Mouse (Mus musculus) neural tube, embryonic 10.5 days (tissue): Measurements from ENCODE around the gene Cnfn.
A peak's percentile ranks its signal among the peaks of the same experiment; 100 is the strongest.
"Not testable (repeated sequence)": the region's sequence is repeated elsewhere in the genome, so short reads cannot be mapped to it uniquely, and the experiment has no call there.

ENCODE experiments used
- DNase-seq: peaks from one replicate; pipeline ENCODE4 v3.0.0-alpha.2; 2017; ENCODE audit warnings: low spot score; ENCODE audit errors: extremely low spot score

Cnfn gene

GRCm38 (mm10) chr7:25369058-25369749, at the start of gene Cnfn:
Cnfn (minus strand) TSS chr7:25369724.
- no peak for DNase-seq

DNA sequence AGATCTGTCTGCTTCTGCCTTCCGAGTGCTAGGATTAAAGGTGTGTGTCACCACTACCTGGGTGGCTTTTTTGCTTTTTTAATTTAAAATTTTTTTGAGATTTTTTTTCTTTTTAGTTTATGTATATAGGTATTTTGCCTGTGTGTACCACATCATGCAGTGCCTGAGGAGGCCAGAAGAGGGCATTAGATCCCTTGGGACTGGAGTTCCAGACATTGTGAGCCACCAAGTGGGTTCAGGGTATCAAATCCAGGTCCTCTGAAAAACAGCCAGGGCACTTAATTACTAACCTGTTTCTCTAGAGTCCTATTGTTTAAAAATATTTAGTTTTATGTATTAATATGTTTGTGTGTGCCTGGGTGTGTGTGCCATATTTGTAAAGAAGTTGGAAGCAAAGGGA, 48.1 kb upstream of the Cnfn start:
- peak; percentile 40 for DNase-seq

GRCm38 (mm10) chr7:25412833-25413441, 43.4 kb upstream of the Cnfn start, which contains the start of gene Cxcl17:
Cxcl17 (minus strand) TSS chr7:25412886.
- no peak for DNase-seq

DNA sequence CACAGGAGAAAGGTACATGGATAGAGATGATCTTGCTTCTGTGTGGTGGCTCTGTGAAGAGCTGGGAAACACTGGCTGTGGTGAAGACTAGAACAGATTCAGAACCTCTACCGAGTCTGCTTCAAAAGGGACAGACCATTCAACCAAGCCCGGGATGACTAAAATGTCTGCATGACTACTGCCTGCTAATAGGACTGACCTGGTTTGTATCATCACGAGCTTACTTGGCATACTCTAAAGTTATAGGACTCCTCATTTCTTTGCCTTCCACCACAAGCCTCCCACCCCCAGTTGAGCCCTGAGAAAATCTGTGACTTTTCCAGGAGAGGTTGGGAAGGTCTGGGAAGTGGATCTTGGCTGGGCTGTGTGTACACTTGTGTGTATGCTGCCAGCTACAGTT, 42.3 kb upstream of the Cnfn start:
- no peak for DNase-seq

GRCm38 (mm10) chr7:25410969-25411615, 41.6 kb upstream of the Cnfn start:
- DNase-seq, result no peak

- DNase-seq, result no peak
These were observed 39.7 kb upstream of the Cnfn start for GRCm38 (mm10) chr7:25409114-25409760.

- no peak for DNase-seq
These were observed 36.9 kb upstream of the Cnfn start for GRCm38 (mm10) chr7:25406468-25406867.

DNA sequence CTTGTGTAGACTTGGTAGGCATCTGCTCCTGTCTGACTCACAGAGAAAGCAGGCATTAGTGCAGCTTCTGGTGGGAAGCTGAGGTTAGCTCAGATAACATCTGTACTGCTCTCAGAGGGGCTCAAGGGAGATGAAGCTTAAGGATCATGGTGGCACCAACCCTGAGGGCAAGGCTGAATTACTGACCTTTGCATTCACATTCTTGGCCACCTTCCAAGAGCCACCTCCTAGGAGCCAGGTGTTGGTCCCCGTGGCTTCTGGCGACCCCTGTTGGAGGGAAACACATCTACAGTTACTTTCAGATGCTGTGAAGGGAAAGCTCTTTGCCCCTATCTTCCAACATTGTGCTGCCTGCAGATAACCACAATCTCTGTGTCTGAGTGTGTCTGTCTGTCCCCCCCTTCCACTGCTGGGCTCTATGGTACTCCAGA, 33.2 kb upstream of the Cnfn start:
- peak; percentile 42 for DNase-seq

DNA sequence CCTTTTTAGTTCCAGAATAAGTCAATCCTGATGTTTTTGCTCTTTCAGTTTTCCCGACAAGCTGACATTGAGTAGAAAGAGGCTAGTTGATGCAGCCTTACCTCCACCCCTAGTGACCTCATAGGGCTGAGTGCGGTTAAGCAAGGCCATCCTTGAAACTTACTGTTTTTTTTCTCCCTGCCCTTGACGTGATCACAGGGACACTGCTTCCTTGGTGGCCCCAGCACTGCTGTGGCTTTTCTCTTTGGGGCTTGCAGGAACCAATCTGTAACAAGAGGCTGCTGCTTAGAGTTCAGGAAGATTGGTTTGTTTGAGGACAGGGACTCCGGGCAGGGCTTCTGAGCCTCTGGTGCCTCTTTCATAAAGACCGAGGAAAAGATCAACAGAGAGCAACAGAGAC, 32.5 kb upstream of the Cnfn start:
- no peak for DNase-seq

- no peak for DNase-seq
These were observed 32.0 kb upstream of the Cnfn start for GRCm38 (mm10) chr7:25401551-25401950.

DNA sequence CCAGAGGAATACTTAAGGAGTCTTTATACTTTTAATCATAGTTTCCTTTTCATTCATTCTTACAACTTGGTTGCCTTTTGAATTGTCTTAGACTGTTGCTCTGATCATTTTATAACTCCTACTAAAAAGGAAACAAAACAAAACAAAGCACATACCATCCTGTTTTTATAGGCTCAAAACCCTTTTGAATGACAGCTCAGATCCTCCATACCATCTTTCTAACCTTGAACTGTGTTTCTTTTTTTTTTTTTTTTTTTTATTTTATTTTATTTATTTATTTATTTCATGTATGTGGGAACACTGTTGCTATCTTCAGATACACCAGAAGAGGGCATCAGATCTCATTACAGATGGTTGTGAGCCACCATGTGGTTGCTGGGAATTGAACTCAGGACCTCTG, 29.5 kb upstream of the Cnfn start:
- not testable (repeated sequence) for DNase-seq

DNA sequence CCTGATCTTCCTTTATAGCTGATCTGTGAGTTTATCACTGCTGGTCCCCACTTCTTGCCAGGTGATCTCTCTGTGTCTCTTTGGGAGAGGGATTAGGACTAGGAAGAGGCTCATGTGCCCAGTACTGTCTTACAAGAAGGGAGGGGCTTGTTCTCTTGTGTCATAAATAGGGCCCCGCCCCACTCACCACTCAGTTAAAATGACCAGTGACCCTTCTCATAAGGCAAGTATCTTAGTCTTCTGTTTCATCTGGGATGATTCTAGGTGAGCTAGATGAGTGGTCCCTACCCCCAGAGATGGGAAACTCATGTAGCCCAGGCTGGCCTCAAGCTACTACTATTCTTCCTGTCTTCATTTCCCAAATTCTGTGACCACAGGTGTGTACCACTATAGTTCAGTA, 29.1 kb upstream of the Cnfn start, which contains the start of gene Lipe:
TSS of gene Lipe (minus strand) at position 101 of the 400 bp plus-strand sequence.
- no peak for DNase-seq

DNA sequence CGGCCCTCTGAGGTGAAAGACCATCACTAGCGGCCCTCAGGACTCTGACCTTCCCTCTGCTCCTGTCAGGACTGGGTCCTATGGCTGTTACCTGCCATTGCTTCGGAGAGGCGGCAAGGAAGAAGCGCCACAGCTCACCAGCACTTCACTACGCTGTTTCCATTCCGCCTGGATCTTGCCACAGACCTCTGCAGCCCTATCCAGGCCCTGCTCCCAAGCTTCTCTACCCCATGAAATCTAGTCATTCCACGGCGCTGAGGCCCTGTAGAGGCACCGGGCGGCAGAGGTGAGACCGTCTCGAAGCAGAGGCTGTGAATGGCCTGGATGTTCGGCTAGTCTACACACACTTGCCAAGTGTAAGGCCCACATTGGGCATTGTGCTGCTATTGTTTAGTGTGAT, 27.1 kb upstream of the Cnfn start:
- DNase-seq, result no peak

GRCm38 (mm10) chr7:25395558-25396521, 26.3 kb upstream of the Cnfn start:
- DNase-seq, result peak; percentile 91

DNA sequence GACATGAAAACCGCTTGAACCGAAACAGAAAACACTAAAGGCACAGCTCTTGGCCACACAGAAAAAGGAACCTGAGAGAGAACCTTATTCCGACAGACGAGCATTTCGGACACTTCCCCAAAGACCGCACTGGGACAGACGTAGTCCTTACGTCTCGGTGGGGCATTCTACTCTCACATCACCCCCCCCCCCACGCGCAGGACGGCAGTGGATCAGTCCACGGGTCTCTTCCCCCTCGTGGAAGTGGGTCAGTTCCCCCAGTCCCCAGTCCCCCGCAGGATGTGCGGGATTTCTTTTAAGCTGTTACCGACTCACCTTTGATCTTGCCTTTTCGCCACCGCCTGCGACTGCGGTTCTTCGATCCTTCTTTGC, 25.6 kb upstream of the Cnfn start:
- no peak for DNase-seq

GRCm38 (mm10) chr7:25394754-25395153, 25.2 kb upstream of the Cnfn start:
- no peak for DNase-seq

DNA sequence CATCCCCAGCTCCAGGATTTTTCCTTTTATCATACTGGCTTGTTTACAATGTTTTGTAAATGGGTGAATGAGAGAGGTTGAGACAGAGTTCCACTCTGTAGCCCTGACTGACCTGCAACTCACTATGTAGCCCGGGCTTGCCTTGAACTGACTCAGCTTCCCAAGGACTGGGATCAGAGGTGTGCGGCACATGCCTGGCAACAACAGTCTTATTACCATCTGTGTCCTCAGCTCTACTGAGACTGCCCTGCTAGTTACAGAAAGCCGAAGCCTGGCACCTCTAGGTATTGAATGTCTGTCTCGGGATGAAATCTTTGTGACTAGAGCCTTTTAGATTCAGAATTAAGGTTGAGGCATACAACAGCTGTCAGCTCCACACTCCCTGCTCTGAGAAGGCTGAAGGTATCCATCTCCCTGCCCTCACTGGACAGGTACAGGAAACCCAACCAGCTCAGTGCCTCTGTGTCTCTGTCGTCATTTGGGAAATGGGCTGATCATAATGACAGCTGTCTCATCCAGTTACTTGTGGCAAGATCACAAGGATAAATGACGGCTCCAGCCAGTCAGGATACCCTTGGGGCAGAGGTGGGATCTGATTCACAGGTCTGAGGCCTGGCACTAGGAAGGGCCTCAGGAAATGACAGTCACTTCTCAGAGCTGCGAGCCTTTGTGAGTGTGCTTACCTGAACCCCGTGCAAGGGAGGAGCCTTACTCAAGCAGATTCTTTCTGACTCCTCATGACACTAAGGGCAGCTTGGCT, 24.1 kb upstream of the Cnfn start:
- no peak for DNase-seq

- no peak for DNase-seq
These were observed 23.3 kb upstream of the Cnfn start for GRCm38 (mm10) chr7:25392851-25393250.

GRCm38 (mm10) chr7:25391856-25392453, 22.4 kb upstream of the Cnfn start:
- no peak for DNase-seq

DNA sequence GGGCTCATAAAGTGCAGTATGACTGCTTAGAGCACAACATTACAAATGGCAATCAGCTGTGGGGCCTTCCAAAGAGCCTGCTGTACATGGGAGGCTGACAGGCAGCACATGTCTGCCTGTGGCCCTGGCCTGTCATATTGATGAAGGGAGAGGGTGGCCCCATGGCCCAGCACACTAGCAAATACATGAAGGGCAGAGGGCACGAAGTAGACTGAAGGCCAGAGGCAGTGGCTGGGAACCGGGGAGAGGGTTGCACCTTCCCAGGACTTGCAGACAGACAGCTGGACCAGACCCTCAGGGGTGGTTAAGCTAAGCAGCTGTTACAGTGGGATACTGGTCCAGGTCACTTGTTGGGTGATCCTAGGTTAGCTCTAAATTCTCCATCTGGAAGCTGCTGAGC, 21.5 kb upstream of the Cnfn start:
- DNase-seq, result no peak
